In genomic region chr4:63508232-63508631, GRCm38 (mm10) we compare ENCODE assay signal across 8 mouse cellular contexts. TPM values are rescaled to one million over a fixed set of nuclear protein-coding genes. Genes with fewer than 3 reads are reported as not detected.
DNase-seq lines count a peak whose midpoint lies in the region; ATAC-seq lines count a peak whose summit lies in the region.

No protein-coding gene starts in this region.

- peak; percentile 78 to 87 for DNase-seq in CD8-positive naive resting alpha-beta T cell, adult 2 months (ENCODE audit: low read depth in 2 of 2, low spot score in 2 of 2)
- peak; percentile 78 for DNase-seq in ZHBTc4 (ENCODE audit: low read depth, low spot score)
- peak; percentile 71 to 73 for DNase-seq in cerebellum, postnatal 36 days
- DNase-seq in gastrocnemius, postnatal 14 days, result peak; percentile 80
- peak; percentile 50 for DNase-seq in layer of hippocampus, adult 9-11 months
- peak; percentile 24 for DNase-seq in spleen, adult 12 weeks (ENCODE audit: low spot score)

- ATAC-seq in megakaryocyte, adult 5-6 weeks (ENCODE audit: poor library complexity, severe bottlenecking), result peak; percentile 91
- ATAC-seq in erythroid progenitor cell, adult 5-6 weeks (replicated peaks; ENCODE audit: low FRiP score, poor library complexity, severe bottlenecking), result no peak; the same call in 1 of the 2 replicates

- intact Hi-C loops in gastrocnemius, postnatal 14 days (cut with DNase I; ENCODE audit: low total_unique reads), result loop anchor here (2.0 kb wide), 1 partner anchor 441 kb away; no protein-coding TSS in a partner anchor

RNA-seq across cellular contexts. Expression of gene Whrn, which starts 12.4 kb away (rescaled TPM):
- total RNA-seq in gastrocnemius, postnatal 14 days (2021), result 1 to 10 TPM; 1.7 to 2.0 TPM
- 0.45 and 1.5 TPM in 2 replicates for total RNA-seq in megakaryocyte, adult 5-6 weeks (2015)
- total RNA-seq in megakaryocyte, adult 5-6 weeks (2017), result 0.07 and 0.65 TPM in 2 replicates
- total RNA-seq in erythroid progenitor cell, adult 5-6 weeks (2015; ENCODE audit: low replicate concordance), result 0.84 TPM in 1 of 2 replicates, not detected in the other
- total RNA-seq in erythroid progenitor cell, adult 5-6 weeks (2017; ENCODE audit: low replicate concordance), result 0.77 TPM in 1 of 2 replicates, not detected in the other

RNA-seq across cellular contexts. Expression of gene Atp6v1g1, which starts 36.3 kb away (rescaled TPM):
- total RNA-seq in gastrocnemius, postnatal 14 days (2021), result 100 to 1,000 TPM; 260 to 261 TPM
- total RNA-seq in megakaryocyte, adult 5-6 weeks (2015), result 197 and 229 TPM in 2 replicates
- total RNA-seq in megakaryocyte, adult 5-6 weeks (2017), result 111 and 159 TPM in 2 replicates
- 83.0 and 91.2 TPM in 2 replicates for total RNA-seq in erythroid progenitor cell, adult 5-6 weeks (2015; ENCODE audit: low replicate concordance)
- 52.5 and 69.6 TPM in 2 replicates for total RNA-seq in erythroid progenitor cell, adult 5-6 weeks (2017; ENCODE audit: low replicate concordance)

RNA-seq across cellular contexts. Expression of gene Tmem268, which starts 50.3 kb away (rescaled TPM):
- total RNA-seq in gastrocnemius, postnatal 14 days (2021), result 10 to 100 TPM in 1 of 2 experiments, 1 to 10 TPM in 1; 8.7 to 10.6 TPM
- total RNA-seq in megakaryocyte, adult 5-6 weeks (2015), result 22.4 and 24.3 TPM in 2 replicates
- total RNA-seq in megakaryocyte, adult 5-6 weeks (2017), result 43.5 and 58.0 TPM in 2 replicates
- total RNA-seq in erythroid progenitor cell, adult 5-6 weeks (2015; ENCODE audit: low replicate concordance), result 0.42 and 1.4 TPM in 2 replicates
- 2.0 and 2.1 TPM in 2 replicates for total RNA-seq in erythroid progenitor cell, adult 5-6 weeks (2017; ENCODE audit: low replicate concordance)

Comparison
In these comparisons a context has a peak if more than half of its experiments do, and no peak if none do; other contexts are left out.
1. DNase-seq: peak in every context shown above with its lines; median percentile 82 in CD8-positive naive resting alpha-beta T cell, adult 2 months; 80 in gastrocnemius, postnatal 14 days; 78 in ZHBTc4; 72 in cerebellum, postnatal 36 days; 50 in layer of hippocampus, adult 9-11 months; 24 in spleen, adult 12 weeks.